Mouse (Mus musculus) B cell, adult 62 days (primary cell): ENCODE results near the gene 1700012B09Rik. TPM values are rescaled to one million over a fixed set of nuclear protein-coding genes. Genes with fewer than 3 reads are reported as not detected.

Experiments used
- total RNA-seq: library from RNA; stranded (reverse); gene quantifications from 4 replicates; pipeline ENCODE4 v1.2.4, GENCODE M21; 2023

The 1700012B09Rik gene
- not detected in 4 replicates for total RNA-seq

DNA sequence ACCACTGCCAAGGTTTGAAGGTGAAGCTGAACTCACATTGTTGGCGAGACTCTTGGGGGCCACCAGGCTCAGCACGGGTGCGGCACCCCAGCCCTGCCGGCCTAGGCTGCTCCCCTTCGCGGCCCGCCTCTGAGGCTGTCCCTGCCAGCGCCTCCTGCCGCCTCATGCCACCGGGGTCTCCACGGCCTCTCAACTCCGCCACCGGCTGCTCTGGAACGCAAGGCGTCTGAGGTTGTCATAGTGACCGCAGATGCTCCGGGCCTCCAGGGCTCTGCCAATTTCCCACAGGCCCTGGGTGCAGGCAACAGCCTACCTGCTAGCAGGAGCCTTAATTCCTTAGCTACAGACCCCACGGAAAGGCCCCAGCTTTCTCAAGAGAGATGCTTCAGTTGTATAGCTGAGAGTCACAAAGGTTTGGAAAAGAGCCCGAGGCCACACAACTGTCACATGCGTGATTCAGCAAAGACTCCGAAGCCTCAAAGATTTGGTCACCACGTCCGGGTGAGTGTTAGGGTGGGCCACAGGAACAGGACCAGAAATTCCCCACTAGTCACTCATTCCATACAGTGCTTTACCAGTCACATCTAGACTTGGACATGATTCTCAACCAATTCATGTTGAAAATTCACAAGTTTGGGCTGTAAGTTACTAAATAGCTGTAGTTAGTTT is at the start of gene 1700012B09Rik:
1700012B09Rik (minus strand) TSS at position 228 of the 669 bp plus-strand sequence.

GRCm38 (mm10) chr9:14784039-14785002 is 13.5 kb upstream of the 1700012B09Rik start, which contains the start of the genes Mre11a and Ankrd49:
Gene Mre11a, plus strand, starts transcription at chr9:14784654.
Gene Ankrd49, minus strand, starts transcription at chr9:14784856.

DNA sequence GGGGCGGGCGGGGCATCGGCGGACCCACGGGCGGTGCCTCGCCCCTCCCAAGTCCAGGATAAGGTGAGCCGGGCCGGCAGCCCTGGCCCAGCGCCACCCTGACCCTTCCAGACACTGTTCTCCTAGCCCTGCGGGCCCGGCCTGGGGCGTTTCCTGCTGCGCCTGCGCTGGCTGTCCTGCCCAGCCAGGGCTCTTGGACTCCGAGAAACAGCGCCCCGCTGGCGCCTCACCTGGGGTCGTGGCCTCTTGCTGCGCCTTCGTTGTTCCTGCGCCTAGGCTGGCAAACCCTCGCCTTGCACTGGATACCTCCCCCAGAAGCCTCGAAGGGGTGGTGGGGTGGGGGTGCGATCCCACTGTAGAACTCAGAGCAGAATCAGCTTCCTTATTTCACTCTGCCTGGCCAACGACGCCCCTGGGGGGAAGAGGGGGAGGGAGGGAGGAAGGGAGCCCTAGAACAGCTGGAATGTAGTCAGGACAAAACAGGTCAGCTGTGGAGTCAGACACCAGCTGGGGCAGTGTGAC is 18.8 kb downstream of the 1700012B09Rik start, which contains the start of gene Fut4:
Fut4 (minus strand) TSS at position 393 of the 522 bp plus-strand sequence.

GRCm38 (mm10) chr9:14740151-14740924 is 30.5 kb downstream of the 1700012B09Rik start, which contains the start of gene Piwil4:
Gene Piwil4, minus strand, starts transcription at chr9:14740733.

Other genes starting within 250 kb of the 1700012B09Rik start
- 0.06 to 0.56 TPM (median 0.06 TPM) in 3 of 4 replicates, not detected in the other for gene Amotl1, start 126.0 kb downstream of the 1700012B09Rik start, total RNA-seq
- not detected in 4 replicates for gene Piwil4, start 30.3 kb downstream of the 1700012B09Rik start, total RNA-seq
- gene Fut4, start 18.6 kb downstream of the 1700012B09Rik start, total RNA-seq = 0.22 to 0.33 TPM (median 0.32 TPM) in 4 replicates
- gene Mre11a, start 13.6 kb upstream of the 1700012B09Rik start, total RNA-seq = 45.7 to 54.7 TPM (median 46.7 TPM) in 4 replicates
- gene Ankrd49, start 13.8 kb upstream of the 1700012B09Rik start, total RNA-seq = 24.6 to 31.3 TPM (median 29.3 TPM) in 4 replicates
- not detected in 4 replicates for gene Gpr83, start 89.2 kb upstream of the 1700012B09Rik start, total RNA-seq
- gene Izumo1r, start 132.9 kb upstream of the 1700012B09Rik start, total RNA-seq = 0.60 to 0.79 TPM in 2 of 4 replicates, not detected in the others